Mouse (Mus musculus) ovary, postnatal 14 days (tissue): ENCODE measurements around the gene Fsd2.

Experiments
- DNase-seq: peaks from one replicate; pipeline ENCODE4 v3.0.0; 2022; ENCODE audit warnings: low spot score

The Fsd2 gene

DNA sequence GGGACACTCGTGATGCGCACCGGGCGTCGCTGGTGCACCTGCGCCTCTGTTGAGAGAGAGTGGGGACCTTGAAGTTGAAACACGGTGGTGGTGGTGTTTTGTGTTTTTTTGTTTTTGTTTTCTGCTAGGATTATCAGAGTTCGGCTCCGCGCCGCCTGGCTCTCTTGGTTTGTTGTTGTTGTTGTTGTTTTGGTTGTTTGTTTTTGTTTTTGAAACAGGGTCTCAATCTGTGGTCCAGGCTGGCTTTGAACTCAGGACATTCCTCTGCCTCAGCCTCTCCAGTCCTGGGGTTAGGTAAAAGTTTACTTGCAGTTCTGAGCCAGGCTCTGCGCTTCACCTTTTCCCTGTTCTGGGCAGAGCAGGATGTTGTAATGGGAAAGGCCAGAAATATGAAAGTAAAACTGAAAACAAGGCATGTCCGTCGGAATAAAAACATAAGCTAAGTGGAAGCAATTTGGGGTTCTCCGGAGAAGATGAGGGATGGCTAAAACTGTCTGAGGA, 5.2 kb upstream of the Fsd2 start:
- DNase-seq = no peak

DNA sequence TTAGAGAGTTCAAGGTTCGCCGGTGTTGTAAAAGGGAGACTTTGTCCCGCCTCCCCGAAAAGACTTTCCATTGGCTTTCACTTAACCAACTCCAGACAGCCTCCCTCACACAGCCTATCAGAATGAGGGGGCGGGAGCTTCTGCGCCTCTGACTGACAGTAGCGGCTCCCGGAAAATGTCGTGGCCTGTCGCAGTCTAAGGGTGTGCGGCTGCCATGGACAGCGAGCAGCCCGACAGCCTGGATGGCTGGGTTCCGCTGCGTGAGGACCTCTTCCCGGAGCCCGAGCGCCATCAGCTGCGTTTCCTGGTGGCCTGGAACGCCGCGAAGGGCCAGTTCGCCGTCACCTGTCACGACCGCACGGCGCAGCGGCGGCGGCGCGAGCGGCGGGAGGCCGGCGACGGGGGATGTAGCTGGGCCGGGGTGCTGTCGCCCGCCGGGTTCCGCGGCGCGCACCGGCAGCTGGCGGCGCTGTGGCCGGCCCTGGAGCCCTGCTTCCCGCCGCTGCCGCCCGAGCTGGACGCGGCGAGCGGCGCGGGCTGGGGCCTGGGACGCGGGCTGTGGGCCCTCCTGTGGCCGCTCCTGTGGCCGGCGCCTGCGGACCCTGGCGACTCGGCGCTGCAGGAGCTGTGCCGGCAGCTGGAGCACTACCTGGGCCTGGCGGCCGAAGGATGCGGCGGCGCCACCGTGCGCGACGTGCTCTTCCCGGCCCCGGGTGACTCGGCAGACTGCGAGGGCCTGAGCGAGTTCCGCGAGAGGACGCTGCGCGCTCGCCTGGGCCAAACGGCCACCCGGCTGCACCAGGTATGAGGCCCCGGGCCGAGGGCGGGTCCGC, 4.6 kb upstream of the Fsd2 start, which contains the start of gene Whamm:
Gene Whamm (plus strand): TSS at position 159 of the 833 bp plus-strand sequence.
- DNase-seq = peak; percentile 76

DNA sequence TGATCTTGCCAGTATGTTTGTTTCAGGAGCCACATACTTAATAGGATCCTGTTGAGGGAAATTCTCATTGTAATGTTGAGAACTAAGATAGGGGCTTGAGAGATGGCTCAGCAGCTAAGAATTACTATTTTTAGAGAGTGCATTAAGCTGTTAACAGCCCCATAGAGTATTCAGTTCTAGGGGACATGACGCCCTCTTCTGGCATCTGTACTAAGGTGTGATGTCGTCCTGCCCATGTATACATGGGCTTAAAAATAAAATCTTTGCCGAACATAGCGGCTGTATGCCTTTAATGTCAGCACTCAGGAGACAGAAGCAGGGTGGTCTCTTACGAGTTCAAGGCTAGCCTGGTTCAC, 4.0 kb upstream of the Fsd2 start:
- DNase-seq = no peak

DNA sequence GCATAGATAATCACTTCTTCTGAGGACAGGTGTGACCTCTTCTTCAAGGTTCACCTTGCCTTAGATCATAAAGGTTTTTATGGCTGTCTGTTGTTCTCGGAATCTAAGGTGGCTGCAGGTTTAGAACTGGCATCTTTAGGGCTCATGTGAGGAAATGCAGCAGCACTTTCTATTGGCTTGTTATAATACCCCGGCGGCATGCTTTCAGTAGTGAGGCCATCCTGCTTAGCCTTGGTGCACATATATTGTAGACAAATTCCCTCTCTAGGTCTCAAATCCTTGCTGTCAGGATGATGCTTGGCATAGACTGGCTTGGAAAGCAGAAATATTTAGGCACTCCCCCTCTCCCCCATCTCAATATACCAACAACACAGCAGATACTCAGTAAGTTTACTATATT, 3.5 kb upstream of the Fsd2 start:
- DNase-seq = no peak

DNA sequence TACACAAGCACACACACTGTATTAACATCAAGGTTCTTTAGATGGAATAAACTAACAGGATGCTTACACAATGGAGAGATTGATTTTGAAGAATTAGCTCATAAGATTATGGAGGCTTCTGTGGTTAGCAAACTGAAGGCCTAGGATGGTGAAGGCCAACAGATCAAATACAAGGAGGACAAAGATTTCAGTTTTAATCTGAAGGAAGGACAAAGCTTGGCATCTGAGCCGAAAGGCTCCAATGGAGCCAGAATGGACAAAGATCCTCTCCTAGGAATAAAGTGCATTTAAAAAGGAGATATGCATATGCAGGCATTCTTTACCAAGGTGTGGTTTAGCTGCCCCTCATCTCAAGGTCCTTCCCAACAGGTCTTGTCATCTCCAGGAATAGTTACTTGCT, 3.1 kb upstream of the Fsd2 start:
- no peak for DNase-seq

DNA sequence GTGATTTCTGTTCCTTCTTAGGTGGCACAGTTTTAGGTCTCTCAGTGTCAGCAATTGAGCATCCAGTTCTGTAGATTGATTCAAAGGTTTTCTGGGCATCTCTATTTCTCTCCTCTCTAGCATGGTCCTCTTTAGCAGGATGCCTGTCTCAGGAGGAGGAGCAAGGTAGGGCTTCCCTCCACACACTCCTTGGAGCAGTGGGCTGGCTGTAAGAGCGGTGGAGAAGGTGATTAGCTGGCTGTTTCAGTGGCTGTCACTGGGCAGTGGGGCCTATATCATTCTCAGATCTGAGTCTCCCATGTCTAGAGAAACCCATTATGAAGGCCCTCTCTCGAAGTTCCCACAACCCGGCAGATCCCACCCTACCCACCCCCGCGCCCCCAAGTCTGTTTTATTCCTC, 652 bp upstream of the Fsd2 start:
- no peak for DNase-seq

DNA sequence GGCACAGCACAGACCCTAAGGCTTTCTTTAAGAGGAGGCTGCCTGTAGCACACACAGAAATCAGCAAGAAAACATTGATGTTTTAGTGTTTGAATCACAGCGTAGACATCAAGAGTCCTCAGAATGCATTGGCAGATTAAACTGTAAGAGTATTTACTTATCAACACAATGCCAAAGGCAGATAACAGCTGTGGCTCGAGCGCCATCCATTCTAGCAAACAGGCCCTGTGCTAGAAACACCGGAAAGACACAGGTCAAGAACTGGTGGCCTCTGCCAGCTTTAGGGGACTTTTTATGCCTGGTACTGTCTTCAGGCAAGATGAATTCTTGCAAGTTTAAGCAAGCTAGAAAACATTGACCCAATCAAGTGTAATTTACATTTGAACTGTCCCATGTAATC, 412 bp downstream of the Fsd2 start:
- DNase-seq = no peak

DNA sequence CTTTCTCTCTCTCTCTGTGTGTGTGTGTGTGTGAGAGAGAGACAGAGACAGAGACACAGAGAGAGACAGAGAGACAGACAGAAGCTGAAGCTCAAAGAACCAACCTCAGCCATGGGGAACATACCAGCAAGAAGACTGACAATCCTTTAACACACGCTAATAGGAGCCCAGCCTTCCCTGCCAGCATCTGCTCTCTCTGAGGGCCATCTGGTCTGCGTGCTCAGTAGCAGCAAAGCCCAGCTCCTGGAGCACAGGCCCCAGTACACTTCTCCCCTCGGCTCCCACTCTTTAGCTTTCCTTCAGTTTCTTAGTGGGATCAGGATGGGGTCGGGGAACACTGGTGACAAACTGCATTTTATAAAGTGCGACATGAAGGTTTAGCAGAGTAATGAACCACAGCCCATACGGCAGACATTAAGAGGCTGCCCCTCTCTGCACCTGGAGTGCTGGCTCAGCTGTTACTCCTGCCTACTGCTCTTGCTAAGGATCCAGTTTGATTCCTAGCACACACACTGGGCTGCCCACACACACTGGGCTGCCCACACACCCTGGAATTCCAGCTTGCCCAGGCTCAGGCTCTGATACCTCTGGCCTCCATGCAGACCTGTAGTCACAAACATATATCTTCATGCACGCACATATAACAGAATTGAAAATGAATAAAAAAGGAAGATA, 1.2 kb downstream of the Fsd2 start:
- no peak for DNase-seq

DNA sequence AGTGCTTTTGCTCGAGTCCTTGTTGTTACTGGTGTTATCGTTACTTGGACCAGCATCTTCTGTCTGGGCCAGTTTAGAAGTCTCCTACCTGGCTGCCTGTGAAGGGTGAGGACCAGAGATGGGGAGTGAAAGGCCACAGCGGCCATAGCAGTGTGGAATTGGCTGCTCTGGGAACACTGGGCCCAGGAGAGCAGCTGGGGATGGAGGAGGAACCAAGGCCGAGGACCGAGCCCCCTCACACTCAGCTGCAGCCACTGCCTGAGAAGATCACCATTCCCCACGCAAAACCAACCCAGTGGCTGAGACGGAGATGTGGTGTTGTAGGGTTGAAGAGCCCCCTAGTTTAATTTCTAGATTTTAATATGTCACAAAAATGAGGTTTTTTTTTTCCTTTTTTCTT, 2.0 kb downstream of the Fsd2 start:
- DNase-seq = no peak

DNA sequence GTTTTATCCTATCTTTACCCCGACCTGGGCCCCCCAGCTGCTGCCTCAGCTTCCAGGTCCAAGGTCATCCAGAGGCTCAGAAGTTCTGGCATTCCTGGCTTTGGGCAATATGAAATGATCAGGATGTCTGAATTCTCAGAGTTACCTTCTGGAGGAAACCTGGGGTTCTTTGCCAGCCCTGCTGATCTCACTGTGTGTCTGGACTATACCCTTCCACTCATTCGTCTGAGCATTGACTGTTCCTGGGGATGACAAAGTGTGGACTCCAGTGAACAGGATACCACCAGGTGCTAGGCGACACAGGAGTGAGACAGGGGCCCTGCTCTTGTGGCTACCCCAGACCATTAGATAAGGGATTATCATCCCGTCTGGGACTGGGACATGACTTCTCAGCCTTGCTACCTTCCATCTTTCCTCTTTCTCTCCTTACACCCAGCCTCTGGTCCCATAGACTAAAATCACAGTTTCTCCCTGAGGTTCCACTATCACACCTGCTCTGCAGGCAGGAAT, 3.2 kb downstream of the Fsd2 start:
- DNase-seq = no peak

DNA sequence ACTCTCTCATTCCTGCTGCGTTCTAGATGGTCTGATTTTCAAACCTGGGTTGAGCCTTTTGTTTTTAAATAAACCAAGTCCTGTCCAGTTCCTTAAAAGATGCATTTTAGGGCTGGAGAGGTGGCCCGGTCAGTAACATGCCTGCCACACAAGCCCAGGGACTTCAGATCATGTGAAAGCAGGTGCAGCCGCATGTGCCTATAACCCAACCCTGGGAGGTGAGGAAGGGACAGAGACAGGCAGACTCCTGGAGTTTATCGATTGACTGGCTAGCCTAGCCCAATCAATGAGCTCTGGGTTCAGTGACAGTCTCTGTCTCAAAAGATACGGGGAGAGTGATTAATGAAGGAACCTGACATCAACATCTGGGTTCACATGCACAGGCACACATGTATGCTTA, 5.5 kb downstream of the Fsd2 start:
- no peak for DNase-seq

DNA sequence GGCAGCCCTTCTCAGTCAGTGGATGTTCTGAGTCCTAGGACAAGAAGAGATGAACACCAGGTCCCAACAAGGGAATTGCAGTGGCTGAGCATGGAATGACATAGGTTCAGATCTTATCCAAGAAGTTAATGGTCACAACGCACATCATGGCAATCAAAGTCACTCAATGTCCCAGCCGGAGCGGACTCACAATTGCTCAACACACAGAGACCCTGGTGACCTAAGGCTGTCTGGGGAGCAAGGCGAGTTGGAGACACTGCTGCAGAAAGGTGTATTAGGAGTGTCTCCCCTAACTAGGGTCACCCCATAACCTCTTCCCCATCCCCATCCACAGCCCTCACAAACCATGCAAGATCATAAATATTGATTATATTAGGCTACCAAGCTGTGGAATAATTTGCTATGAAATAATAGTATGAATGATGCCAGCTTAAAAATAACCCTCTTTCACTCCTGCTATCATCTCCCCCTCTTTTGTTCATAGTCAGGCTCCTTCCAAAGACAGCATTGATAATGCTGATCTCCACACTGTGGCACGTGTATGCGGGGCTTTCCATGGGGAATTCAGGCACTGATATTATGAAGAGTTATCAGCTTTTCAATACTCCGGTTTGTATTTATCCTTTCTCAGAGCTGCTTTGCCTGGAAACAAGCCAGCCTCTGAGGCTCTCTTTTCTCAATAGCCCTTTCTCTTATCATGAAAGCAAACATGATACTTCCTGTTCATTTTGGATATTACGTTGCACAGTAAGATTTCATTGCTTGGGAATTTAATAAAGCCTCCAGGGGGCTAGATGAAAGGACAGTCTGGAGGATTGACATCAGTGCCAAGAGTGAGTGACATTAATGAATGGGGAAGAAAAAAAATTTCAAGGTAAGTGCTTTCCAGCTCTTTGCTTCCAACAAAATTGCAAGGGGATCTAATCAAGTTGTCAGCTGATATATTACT, 6.4 kb downstream of the Fsd2 start:
- DNase-seq = no peak

DNA sequence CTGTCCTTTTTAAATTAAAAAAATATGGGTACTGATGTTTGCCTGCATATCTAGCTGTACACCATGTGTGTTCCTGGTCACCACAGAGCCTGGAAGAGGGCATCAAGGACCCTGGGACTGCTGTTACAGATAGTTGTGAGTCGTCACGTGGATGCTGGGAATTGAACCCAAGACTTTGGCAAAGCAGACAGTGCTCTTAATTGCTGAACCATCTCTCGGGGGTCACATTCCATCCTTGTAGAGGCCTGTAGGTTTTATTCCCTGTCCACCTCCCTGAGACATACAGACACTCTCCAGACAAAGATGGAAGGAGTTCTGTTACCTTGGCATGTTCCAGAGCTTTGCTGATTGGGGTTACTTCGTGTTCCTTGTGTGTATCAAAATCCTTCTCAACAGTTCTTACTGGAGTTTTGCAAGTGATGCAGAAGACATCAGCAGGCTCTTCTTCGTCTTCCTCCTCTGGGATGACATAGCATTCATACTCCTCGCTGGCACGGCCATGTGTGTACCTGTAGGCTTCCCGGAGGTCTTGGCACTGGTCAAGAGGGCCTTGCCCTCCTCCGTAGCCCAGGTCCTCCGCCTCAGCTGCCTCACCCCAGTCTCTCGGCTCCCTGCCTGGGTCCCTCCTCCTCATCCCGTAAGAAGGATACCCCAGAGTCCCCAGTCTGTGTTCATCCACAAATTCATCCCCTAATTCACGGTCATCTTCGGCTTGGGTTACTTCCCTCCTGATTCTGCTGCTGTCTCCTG, 7.3 kb downstream of the Fsd2 start:
- no peak for DNase-seq

DNA sequence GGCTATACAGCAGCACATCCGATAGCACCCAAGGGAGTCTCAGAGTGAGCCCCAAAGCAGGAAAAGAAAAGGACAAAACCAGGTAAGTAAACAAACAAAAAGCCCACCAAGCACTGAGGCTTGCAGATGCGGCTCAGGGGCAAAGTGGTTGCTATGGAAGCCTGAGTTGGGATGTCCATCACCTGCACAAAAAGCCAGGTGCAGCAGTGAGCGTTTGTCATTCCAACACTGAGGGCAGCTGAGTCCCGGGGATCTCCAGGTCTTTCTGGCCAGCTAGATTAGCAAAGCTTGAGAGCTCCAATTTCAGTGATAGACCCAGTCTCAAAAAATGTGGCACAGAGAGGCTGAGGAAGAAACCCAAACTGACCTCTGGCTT, 8.8 kb downstream of the Fsd2 start:
- no peak for DNase-seq

DNA sequence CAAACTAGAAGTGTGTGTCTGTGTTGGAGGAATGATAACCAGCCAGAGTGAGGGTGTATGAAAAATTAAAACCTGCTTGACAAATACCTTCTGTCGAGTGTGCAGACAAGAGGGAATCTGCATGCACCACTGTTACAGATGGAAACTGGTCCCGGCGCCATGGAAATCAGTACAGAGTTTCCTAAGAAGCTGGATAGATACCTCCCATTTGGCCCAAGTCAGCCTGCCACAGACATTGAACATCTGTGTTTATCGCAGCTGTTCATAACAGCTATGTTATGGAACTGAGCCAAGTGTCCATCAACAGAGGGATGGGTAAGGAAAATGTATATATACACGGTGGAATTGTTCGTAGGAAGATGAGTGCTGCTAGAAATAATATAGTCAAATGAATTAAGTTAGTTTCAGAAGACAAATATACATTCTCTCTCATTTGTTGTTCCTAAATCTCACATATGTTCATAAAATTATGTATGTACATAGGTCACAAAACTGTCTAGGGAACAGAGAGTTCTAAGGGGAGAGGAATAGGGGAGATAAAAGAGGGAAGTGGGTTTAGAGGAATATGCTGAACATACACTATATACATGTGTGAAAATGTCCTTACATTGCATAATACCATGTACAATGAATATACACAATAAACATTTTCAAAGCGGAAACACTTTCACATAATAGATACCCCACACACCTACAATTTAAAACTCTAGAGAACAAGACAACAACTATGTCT, 9.3 kb downstream of the Fsd2 start:
- no peak for DNase-seq

DNA sequence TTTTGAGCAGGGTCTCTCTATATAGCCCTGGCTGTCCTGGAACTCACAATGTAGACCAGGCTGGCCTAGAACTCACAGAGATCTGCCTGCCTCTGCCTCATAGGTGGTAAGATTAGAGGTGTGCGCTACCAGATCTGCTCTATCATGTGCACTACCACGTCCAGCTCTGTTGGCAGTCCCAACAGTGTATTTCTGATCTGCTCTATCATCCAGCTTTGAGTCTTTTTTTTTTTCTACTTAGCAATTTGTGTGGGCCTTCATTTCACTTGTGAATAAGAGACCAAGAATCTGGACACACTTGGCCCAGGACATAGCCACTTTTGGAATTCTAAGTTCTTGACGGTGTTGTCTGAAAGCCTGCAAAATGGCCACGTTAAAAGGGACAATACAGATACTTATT, 9.9 kb downstream of the Fsd2 start:
- DNase-seq = no peak

DNA sequence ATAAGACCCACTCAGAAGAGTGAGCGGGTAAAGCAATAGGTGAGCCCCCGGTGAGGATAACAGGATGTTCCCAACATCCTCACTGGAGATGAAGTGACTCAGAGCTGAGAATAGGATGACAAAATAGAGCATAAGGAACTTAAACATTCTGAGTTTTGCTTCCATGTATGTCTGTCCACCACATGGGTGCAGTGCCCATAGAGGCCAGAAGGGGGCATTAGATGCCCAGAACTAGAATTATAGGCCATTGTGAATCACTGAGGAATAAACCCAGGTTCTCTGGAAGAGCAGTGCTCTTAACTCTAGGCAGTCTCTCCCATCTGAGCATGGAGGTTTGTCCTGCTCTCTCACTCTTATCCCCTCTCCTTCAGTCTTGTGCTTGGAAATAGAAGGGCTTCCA, 12.4 kb downstream of the Fsd2 start:
- DNase-seq = no peak

DNA sequence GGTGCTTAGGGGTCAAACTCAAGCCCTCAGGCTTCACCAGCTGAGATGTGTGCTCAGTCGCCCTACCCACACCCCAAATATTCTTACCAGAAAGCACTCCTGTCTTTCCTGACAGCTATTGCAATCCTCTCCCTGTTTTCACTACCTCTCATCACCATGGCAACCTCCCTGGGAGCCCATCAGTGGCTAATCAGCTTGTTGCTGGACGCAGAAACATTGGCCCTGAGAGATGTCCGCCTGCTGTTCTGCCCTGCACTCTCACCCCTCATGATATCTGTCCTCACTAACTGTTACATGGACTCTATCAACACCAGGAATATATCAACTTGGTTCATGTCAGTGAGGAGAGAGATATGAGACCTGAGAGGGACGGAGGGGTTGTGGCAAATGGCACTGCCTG, 13.2 kb downstream of the Fsd2 start:
- no peak for DNase-seq

DNA sequence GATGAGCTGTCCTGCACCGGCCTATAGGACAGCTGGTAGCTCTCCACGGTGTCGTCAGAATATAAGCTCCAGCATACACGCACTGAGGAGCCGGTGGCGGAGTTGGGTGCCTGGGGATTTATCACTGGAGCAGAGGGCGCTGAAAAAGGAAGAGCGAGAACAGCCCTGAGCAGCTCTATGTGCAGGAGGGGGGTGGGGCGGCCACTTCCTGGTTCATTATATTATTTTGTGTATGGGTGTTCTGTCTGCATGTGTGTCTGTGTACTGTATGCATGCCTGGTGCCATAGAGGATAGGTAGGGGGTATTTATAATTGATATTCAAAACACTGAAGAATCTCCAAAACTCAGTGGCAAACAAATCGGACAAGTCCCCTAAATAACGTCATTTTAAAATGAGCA, 17.9 kb downstream of the Fsd2 start:
- DNase-seq = no peak

DNA sequence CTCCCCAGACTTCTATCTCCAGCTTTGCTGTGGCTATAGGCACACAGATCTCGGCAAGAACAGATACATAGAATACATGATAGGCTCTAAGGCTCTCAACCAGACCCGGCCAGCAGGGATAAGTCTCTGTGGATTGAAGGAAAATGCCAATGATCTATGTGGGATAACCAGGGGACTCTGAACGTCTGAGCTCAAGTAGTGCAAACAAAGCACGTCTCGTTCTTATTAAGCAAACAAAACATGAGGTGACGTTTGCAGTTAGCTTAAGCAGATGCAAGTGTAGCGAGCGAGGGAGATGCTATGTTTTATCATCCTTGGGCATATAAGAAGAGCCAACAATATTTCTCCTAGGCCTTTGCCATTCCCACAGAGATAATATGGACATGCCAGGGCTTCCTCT, 23.8 kb downstream of the Fsd2 start:
- no peak for DNase-seq
